Mouse (Mus musculus) right cerebral cortex, postnatal 14 days (tissue): ENCODE measurements around the gene Rasgef1c.
A peak's percentile ranks its signal among the peaks of the same experiment; 100 is the strongest.

ENCODE experiments used
- DNase-seq: peaks from one replicate; pipeline ENCODE4 v3.0.0; 2022

Rasgef1c gene

GRCm38 (mm10) chr11:49926183-49926582 lies 24.5 kb downstream of the Rasgef1c start:
- no peak for DNase-seq

DNA sequence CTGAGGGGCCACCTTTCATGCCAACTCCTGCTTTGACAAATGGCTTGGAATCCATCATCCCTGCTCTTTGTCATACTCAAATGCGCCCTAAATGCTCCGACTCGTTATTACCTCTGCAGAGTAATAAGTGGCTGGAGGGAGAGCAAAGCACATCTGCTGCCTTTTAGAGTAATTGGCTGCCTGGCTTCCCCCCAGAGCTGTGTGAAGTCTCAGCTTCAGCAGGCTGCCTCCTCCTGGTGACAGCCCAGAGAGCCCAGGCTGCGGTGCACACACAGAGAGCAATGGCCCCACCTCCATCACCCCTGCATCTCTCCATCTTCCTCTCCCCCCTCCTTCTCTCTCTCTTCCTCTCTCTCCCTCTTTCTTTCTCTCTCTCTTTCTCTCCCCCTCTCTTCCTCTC lies 25.5 kb downstream of the Rasgef1c start:
- DNase-seq: peak; percentile 39

DNA sequence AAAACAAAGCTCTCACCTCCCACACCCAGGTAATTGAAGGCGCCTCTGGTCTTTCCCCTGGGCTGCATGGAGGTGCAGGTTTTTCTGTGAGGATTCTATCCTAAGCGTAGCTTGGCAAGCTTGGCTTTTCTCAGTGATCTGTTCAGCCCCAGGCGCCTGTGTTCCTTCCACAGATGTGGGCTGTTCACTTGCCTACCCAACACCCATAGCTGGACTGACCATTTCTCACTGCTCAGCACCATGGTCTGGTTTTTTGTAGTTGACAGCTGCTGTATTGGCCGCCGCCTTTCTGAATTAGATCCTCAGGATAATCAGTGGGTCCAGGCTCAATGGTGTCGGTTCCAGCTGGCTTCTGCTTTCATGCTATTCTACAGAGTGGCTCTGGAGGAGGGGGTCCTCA lies 26.0 kb downstream of the Rasgef1c start:
- no peak for DNase-seq

- DNase-seq: no peak
These were observed 29.5 kb downstream of the Rasgef1c start for GRCm38 (mm10) chr11:49931037-49931625.

DNA sequence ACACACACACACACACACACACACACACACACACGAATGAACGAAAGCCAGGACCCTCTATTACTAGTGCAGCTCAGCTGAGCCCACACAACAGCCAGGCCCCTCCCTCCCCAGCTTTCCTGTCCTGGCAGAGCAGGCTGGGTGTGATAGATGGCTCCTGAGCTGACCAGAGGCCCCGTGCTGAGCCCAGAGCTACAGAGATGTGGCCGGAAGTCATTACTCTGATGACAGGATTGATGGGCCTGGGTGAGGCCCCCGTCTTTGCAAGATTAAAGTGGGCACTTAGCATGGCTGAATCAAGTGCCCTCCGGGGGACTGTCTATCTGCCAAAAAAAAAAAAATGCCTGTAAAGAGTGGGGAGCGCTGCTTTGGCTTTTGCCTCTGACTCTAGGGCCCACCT lies 30.2 kb downstream of the Rasgef1c start:
- DNase-seq: no peak

- DNase-seq: no peak
These were observed 32.2 kb downstream of the Rasgef1c start for GRCm38 (mm10) chr11:49933811-49934210.

- no peak for DNase-seq
These were observed 32.7 kb downstream of the Rasgef1c start for GRCm38 (mm10) chr11:49934322-49934721.

- DNase-seq: no peak
These were observed 34.8 kb downstream of the Rasgef1c start for GRCm38 (mm10) chr11:49936458-49936857.

- DNase-seq: no peak
These were observed 36.1 kb downstream of the Rasgef1c start for GRCm38 (mm10) chr11:49937779-49938178.

- peak; percentile 61 for DNase-seq
These were observed 36.9 kb downstream of the Rasgef1c start for GRCm38 (mm10) chr11:49938258-49939164.

GRCm38 (mm10) chr11:49942841-49943240 lies 41.2 kb downstream of the Rasgef1c start:
- no peak for DNase-seq

GRCm38 (mm10) chr11:49943901-49944300 lies 42.3 kb downstream of the Rasgef1c start:
- no peak for DNase-seq

- DNase-seq: no peak
These were observed 44.1 kb downstream of the Rasgef1c start for GRCm38 (mm10) chr11:49945726-49946125.

DNA sequence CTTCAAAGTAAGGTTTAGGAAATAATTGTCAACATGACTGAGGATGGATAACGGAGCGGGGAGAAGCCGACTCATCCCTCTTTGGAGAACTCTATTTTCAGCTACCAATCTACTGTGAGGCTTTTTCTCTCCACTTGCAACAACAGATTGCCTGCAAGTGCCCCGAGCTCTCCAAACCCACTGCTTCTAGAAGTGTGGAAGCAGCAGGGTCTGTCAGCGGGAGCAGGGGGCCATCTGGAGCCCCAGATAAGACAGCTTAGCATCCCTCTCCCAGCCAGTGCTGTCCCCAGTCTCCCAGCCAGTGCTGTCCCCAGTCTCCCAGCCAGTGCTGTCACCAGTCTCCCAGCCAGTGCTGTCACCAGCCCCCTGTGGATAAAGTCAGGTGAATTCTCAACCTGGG lies 48.2 kb downstream of the Rasgef1c start:
- DNase-seq: no peak

GRCm38 (mm10) chr11:49953616-49954015 lies 52.0 kb downstream of the Rasgef1c start:
- DNase-seq: no peak

- peak; percentile 75 for DNase-seq
These were observed 54.1 kb downstream of the Rasgef1c start for GRCm38 (mm10) chr11:49955577-49956261.

DNA sequence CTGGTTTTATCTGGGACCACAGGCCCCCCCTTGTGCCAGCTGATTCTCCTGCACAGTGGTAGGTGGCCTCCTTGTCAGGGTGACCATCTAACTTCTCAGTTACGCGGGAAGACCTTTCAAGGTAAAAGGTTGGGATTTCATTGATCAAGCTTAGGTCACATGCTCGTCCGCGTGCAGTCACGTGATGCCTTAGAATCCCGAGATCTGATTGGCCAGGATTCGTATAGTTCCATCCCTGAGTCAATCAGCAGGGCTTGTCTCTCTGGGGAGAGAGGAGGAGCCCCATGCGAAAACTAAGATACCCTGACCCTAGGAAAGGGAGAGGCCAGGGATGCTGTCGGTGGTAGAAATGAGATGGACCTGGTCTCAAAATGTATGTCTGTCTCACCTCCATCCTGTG lies 56.4 kb downstream of the Rasgef1c start:
- no peak for DNase-seq

DNA sequence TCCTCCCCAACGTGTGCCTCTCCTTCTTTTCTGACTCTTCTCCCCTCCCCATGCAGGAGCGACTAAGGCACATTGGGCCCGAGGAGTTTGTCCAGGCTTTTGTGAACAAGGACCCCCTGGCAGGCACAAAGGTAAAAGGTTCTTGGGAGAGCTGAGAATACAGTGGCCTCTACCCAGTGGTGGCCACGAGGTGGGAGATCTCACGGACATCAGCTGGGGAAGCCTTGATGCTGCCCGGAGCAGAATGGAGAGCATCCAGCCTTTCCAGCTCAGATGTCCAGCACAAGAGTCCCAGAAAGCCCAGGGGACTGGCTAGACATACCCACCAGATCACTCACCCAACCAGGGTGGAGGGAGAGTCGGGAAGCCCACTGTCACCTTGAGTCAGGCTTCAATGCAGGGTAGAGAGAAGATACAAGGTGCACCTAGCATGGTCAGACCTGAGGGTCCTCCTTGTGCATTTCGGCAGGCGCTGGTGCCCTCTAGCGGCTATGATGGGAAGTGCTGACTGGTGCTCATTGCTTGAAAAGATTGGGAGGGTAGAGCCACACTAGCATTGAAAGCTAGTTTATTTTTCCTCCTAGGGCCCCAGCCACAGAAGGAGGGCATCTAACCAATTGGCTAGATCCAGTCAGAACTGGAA lies 59.6 kb downstream of the Rasgef1c start:
- peak; percentile 75 for DNase-seq

DNA sequence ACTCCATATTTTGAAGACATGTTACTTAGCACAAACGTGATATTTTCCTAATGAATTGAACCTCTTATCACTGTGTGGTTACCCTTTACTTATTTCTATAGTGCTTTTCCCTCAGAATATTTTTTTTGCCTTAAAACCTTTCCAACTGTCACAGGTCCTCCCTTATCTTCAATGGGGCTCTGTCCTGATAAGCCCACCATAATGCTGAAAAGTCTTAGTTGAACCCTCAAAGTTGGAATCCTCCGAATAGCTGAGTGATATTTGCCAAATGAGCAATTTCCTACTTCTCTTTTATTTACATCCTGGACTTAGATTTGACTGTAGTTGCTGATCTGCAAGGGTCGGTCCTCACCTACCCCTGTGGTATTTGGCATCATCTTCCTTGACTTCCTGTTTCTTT lies 63.7 kb downstream of the Rasgef1c start:
- DNase-seq: no peak

DNA sequence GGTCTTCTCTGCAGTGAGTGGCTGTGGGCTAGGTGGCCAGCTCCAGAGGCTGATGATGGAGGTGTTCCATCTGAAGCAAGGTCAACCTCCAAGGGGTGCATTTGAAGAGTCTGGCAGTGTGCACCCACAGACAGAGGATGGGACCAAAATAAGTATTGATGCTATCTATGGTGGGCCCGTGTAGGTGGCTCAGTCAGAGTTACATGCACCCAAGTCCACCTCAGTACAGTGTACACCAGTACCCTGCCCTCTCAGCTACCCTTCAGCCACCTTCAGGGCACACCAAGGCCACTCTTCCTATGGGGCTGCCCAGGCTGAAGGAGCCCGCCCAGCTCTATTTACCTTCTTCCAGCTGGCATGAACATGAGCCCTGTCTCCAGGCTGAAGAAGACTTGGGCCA lies 68.1 kb downstream of the Rasgef1c start:
- DNase-seq: no peak

GRCm38 (mm10) chr11:49973657-49974340 lies 72.2 kb downstream of the Rasgef1c start:
- no peak for DNase-seq

GRCm38 (mm10) chr11:49974675-49975074 lies 73.0 kb downstream of the Rasgef1c start:
- DNase-seq: no peak
